Mouse (Mus musculus) CD4-positive, CD25-positive, alpha-beta regulatory T cell, adult 2 months (primary cell): ENCODE data around the gene Zic4.

Experiments
- DNase-seq: peaks from one replicate; pipeline ENCODE4 v3.0.0-alpha.2; 2012; ENCODE audit warnings: low read depth, low spot score

Zic4 gene

DNA sequence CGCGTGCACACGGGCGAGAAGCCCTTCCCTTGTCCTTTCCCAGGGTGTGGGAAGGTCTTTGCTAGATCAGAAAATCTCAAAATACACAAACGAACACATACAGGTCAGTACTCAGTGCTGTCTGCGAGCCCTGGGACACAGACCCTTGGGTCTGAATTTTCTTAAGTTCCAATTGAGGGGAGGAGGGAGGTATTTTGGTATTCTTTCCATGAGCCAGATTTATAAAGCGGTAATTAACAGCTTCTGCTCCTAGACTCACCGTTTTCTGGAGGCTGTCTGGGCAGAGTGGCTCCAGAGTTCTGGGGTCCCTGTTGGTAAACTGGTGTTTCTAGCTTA is 17.1 kb downstream of the Zic4 start:
- DNase-seq, result no peak

- DNase-seq, result no peak
These were observed 17.7 kb downstream of the Zic4 start for GRCm38 (mm10) chr9:91379781-91380457.

DNA sequence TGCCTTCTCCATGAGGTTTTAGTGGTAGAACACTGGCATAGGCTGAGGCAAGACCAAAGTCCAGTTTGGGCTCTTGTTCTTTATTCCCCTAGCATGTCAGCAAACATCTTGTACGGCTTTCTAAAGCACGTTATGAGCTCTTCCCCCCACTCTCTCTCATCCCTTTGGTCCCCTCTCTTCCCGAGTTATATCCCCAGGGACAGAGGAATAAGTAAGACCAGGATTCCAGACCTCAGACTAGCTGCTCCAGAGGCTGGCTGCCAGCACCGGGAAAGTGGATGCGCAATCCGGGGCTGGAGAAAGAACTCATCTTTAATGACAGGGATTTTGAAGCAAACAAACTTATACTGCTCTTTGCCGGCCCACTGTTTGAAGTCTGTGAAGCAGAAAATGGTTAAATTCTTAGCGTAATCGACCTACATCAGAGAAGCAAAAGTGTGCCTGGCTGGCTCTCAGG is 18.3 kb downstream of the Zic4 start:
- no peak for DNase-seq

GRCm38 (mm10) chr9:91381284-91382110 is 19.3 kb downstream of the Zic4 start:
- no peak for DNase-seq

- DNase-seq, result no peak
These were observed 19.8 kb downstream of the Zic4 start for GRCm38 (mm10) chr9:91382111-91382379.

GRCm38 (mm10) chr9:91382471-91383255 is 20.4 kb downstream of the Zic4 start:
- no peak for DNase-seq

- no peak for DNase-seq
These were observed 21.4 kb downstream of the Zic4 start for GRCm38 (mm10) chr9:91383441-91384135.

DNA sequence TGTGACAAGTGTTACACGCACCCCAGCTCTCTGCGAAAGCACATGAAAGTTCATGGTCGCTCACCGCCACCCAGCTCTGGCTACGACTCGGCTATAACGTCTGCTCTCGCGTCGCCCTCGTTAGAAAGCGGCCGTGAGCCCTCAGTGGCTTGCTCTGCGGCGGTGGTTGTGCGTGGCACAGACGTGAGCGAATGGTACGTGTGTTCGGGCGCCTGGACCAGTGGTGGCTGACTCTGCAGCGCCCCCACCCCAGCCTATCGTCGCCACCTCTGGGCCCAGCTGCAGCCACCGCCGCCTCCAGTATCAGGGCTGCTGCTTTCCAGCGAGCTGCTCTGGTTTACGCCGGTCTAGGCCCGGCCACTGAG is 21.9 kb downstream of the Zic4 start:
- no peak for DNase-seq

DNA sequence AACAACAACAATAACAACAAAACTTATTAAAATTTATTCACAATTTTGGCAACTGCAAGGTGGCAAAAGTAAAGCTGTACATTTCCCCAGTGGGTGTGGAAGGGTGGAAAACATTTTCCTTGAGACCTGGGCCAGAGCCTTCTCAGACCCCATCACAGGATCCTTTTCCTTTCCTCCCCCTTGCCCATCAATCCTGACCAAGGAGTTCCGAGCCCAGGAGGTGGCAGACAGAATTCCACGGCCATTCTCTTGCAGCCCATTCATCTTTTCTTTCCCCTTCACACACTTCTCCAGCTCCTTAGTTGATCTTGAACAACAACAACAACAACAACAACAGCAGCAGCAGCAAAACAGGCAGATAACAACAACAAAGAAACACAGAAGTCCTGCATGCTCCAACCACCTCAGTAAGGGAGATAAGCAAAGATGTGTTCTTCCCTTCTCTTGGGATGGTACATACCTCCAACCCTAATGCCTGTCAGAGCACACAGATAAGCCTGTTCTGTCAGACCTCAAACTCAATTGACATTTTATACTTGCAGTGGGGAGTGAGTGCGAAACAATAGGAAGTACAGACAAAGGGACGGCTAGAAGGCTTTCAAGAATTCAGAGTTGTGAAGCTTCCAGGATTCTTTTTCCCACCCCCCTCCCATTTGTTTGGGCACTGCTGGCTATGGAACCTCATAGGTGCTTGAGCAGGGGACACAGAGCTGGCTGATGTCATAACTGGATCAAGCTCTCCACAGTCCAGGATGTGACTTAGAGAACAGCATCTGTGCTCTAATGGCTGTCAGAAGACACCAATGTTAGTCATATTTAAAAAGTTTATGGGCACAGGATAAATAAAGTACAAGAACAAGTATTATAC is 22.7 kb downstream of the Zic4 start:
- DNase-seq, result no peak

DNA sequence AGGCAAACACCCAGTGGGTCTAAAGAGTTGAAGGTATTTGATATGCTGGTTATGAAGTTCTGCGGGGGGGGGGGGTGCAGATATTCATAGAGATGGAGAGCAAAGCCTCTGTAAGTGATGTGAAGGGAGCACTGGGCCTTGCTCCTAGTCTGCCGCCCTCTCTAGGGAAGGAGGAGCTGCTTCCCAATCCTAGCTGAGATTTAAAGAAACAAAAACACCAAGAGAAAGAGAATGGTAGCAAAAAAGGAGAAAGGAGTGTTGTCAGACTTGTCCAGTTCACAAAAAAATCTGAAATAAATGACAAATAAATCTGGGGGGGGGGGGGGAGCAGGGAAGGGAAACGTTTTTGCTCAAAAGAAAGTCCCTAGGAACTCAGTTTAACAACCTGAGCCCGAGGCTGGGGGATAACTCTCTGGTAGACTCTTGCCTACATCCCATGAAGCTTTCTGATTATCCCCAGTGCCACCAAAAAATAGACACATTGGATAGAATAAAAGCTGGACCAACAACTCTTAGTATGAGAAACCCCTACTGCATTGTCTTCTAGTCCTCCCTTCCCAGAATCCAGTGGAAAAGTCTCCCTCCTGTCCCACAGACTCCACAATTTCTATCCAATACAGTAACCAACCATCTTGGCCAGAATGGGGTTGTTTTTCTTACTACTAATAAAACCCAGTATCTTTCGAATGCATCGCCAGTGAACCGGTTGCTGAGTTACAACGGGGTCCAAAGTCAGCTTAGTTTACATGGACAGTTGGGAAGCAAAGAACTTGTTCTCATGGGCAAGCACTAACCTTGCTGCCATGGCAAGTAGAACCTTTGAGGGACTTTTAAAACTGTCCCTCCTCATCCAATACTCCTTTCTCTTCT is 23.6 kb downstream of the Zic4 start:
- DNase-seq, result no peak

DNA sequence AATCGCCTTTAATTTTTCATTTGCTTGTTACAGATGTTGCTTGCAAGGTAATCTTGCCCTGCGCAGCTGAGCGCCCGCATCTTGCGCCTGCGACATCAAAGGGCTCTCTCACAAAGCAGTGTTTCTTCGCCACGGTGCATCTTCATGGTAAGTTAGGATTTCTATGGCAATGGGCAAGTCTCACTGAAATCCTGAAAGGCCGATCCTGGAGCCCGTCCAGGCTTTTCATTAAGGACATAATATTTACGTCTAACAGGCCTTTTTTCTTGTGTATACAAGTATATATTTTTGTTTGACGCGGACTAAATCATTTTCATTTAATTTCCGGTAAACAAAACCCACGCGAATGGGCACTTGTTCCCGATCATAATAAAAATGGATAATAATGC is 24.3 kb downstream of the Zic4 start:
- DNase-seq, result no peak

DNA sequence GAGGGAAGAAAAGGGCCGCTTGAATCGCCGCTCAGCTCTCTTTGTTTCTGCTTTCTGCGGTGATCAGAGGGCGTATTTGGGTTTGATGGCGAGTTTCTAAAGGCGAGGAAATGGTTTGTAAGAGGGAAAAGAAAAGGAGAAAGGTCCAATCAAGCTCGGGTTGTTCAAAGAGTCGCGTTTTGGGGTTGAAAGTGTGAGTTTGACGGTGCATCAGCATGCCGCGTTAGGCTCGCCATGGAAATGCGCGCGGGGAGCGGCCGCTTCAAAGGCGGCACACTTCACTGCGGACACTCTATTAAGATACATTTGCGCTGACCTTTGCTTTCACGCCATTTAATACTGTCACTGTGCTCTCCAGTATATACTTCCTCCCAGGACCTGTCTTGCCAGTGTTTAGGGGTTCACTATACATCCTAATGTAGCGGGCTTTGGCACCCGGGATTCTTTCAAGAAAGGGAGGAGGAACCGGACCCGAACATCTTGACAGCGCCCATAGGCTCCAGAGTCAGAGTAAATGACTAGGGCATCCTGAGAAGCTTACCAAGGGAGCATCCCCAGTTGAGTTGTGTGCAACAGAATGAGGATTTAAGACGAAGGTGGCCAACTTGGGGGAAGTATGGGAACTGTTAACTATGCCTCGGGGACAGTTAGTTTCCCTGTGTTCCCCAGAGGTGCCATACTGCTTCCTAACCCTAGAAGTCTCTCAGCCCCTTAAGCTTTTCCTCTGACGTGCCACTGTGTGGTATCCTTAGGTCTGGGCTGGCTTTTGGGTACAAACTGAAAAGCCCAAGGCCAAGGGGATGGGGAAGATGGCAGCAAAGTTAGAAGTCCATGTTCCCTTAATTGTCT is 24.9 kb downstream of the Zic4 start:
- DNase-seq, result no peak

- DNase-seq, result no peak
These were observed 25.5 kb downstream of the Zic4 start for GRCm38 (mm10) chr9:91387740-91388080.

DNA sequence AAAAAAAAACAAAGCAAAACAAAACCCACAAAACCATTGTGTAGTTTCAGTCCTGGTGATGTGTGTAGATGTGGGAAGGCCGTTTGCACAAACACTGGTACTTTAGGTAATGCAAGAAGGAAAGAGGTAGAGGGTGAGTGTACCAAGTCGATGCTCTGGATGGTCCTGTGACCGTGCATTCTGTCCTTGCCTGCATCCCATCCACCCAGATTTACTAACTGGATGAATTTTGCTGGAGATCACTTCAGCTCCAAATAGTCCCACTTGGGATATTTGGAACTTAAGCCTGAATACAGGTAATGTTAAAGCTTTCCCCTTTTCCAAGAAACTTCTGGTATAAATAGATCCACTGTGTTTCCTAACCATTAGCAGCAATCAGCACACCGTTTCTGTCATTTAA is 26.0 kb downstream of the Zic4 start:
- DNase-seq, result no peak

DNA sequence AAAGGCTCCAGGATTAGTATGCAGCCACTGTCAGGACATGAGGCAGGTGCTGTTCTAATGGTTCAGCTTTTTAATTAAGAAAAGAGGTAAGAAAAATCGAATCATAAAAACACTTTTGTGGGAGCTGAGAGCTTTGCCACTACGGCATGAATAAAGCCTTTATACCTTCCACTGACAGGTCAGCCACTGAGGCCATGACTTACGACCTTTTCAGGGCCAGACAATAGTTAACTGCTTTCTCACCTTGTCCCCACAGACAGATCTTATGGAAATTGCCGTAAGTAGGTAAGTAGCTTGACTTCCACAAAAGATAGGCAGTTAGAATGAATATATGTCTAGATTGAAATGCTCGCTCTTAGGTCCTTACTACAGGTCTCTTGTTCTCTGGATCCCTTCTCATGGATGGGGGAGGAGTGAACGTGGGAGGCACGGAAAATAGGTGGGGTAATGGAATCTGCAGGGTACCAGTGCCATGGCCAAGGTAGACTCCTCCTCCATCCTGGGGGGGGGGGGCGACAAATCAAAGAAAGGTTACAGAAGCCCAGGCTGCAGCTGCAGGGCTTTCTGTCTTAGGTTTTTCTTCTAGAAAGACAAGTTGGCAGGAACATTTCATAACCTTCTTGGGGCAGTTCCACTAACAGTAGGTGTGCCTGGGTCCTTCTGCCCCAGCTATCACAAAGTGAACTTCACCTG is 31.3 kb downstream of the Zic4 start:
- DNase-seq, result no peak

DNA sequence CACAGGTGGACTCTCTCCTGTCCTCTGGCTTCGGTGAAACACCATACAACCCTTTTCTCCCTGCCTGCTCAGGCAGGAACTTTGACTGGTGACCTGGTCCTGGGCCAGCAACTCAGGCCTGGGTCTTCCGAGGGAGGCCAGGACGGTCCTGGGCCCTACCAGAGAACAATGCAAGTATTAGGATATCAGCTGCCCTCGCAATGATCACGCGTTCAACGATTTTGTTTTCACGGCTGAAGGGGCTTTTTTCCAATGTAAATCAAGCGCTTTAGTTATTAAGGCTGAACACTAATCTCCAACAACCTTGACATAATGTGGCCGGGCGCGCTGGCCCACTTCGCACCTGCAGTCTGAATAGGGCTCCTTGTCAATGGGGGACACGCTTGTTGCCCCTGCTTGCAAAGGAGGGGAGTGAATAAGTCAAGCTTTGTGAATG is 32.0 kb downstream of the Zic4 start:
- DNase-seq, result no peak

DNA sequence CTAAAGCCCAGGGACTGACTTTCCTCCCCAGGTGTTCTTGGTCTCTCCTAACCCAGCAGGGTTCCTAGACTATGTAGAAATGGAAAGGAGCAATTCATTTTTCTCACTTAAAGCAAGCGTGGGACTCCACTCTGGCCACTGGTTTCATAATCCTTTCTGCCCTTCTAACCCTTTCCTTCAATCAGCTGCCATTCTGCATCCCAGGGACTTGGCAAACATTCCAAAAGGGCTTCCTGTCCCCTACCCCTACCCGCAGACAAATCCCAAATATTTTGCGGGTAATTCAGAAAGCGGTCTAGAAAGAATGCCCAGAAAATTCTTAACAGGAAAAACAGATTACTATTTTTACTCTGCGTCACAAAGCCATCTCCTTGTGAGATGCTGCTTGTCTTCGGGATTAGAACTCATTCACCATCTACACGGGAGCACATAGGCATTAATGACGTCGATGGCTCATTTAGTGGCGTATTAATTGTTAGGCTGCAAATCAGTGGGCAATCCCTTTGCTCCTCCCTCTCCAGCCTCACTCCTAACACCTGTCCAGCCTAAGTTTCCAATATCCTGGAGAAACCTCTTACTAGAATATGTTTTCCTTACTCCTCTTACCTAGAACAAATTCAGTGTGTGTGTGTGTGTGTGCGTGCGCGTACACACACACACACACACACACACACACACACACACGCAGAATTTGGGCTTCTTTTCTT is 33.0 kb downstream of the Zic4 start:
- no peak for DNase-seq

DNA sequence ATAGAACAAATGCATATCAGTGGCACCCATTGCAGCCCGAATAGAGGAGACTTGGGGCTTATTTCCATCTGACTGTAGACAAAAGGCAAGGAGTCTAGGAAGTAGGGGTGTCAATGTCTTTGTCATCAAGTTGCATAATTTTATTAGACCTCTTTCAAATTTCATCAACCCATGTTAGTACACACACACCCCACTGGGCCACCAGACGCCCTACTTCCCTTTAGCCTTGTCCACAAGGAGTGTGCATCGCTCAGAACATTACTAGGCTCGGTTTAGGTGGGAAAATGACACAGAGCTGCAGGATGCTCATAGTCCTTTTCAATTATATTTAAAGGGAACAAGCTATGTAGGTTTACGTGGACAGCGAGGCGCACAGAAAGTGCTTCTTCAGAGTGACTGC is 37.8 kb downstream of the Zic4 start:
- DNase-seq, result no peak
